23 mouse cellular contexts compared by ENCODE assay signal in genomic region chr19:58314631-58315030, GRCm38 (mm10).
"Had no signal": no experiment of that assay in that cellular context is flagged by ENCODE, and none has a peak within 500 bp of the region (broad histone marks: within the 10 kb centered on the region; RNA-seq: fewer than 3 reads in every experiment).

No protein-coding gene starts in this region.

- DNase-seq: gastrocnemius, adult 2 months; gastrocnemius, postnatal 10 days; gastrocnemius, postnatal 25 days; heart, postnatal 10 days; heart, postnatal 4 days; kidney, adult 18-20 months; kidney, adult 9 months; kidney, postnatal 10 days; kidney, postnatal 36 days; layer of hippocampus, adult 9-11 months; layer of hippocampus, postnatal 36 days; left cerebral cortex, postnatal 4 days had no signal

- H3K4me3 ChIP-seq: gastrocnemius, adult 2 months; heart, embryonic 10.5 days; heart, embryonic 12.5 days; hindbrain, embryonic 10.5 days; hindbrain, embryonic 12.5 days; intestine, embryonic 15.5 days; kidney, embryonic 15.5 days; limb, embryonic 13.5 days; limb, embryonic 15.5 days; liver, embryonic 12.5 days had no signal

- H3K27me3 ChIP-seq: heart, embryonic 12.5 days; hindbrain, embryonic 12.5 days; intestine, embryonic 15.5 days; kidney, embryonic 15.5 days; limb, embryonic 13.5 days; limb, embryonic 15.5 days; liver, embryonic 12.5 days had no signal

- H3K36me3 ChIP-seq: heart, embryonic 12.5 days; intestine, embryonic 15.5 days; limb, embryonic 15.5 days; liver, embryonic 12.5 days had no signal

- H3K9ac ChIP-seq: heart, embryonic 12.5 days; hindbrain, embryonic 12.5 days; hindbrain, embryonic 14.5 days; intestine, embryonic 15.5 days; kidney, embryonic 15.5 days; limb, embryonic 13.5 days; limb, embryonic 15.5 days; liver, embryonic 12.5 days; liver, embryonic 14.5 days had no signal

- H3K4me1 ChIP-seq: heart, embryonic 10.5 days; heart, embryonic 12.5 days; intestine, embryonic 15.5 days; limb, embryonic 15.5 days; liver, embryonic 12.5 days had no signal

- H3K27ac ChIP-seq: gastrocnemius, adult 2 months; heart, embryonic 10.5 days; hindbrain, embryonic 10.5 days; hindbrain, embryonic 12.5 days; hindbrain, embryonic 14.5 days; intestine, embryonic 15.5 days; kidney, embryonic 15.5 days; limb, embryonic 13.5 days; limb, embryonic 15.5 days; liver, embryonic 12.5 days; liver, embryonic 14.5 days had no signal
